Mouse (Mus musculus) neural tube, embryonic 15.5 days (tissue): ENCODE measurements around the gene Rnd3. TPM values are rescaled to one million over a fixed set of nuclear protein-coding genes. Genes with fewer than 3 reads are reported as not detected.

ENCODE experiments used
- ATAC-seq: fragments of 200-750 bp; cut with Nextera tagmentation; 2 replicates; pipeline ENCODE4 v1.8.0; 2017; ENCODE audit warnings: mild to moderate bottlenecking, moderate TSS enrichment, moderate library complexity; ENCODE audit not compliant: low FRiP score
- H3K27ac ChIP-seq: fragments of 300-500 bp; sonication (generic); replicated peaks from 2 replicates; pipeline ENCODE4 v1.5.1; 2015; ENCODE audit warnings: mild to moderate bottlenecking, inconsistent platforms
- H3K27me3 ChIP-seq: fragments of 300-500 bp; sonication (generic); replicated peaks from 2 replicates; pipeline ENCODE4 v1.6.1; 2015; ENCODE audit warnings: inconsistent platforms
- H3K36me3 ChIP-seq: fragments of 300-500 bp; sonication (generic); 2 replicates; pipeline ENCODE4 v1.6.1; 2015; ENCODE audit warnings: inconsistent platforms
- H3K4me1 ChIP-seq: fragments of 300-500 bp; sonication (generic); 2 replicates; pipeline ENCODE4 v1.6.1; 2015; ENCODE audit warnings: inconsistent platforms
- H3K4me2 ChIP-seq: fragments of 300-500 bp; sonication (generic); 2 replicates; pipeline ENCODE4 v1.6.1; 2015; ENCODE audit warnings: inconsistent platforms, mild to moderate bottlenecking, moderate library complexity
- H3K4me3 ChIP-seq: fragments of 300-500 bp; sonication (generic); replicated peaks from 2 replicates; pipeline ENCODE4 v1.5.1; 2015; ENCODE audit warnings: mild to moderate bottlenecking, inconsistent platforms
- H3K9ac ChIP-seq: fragments of 300-500 bp; sonication (generic); replicated peaks from 2 replicates; pipeline ENCODE4 v1.6.1; 2015; ENCODE audit warnings: mild to moderate bottlenecking, inconsistent platforms
- H3K9me3 ChIP-seq: fragments of 300-500 bp; sonication (generic); replicated peaks from 2 replicates; pipeline ENCODE4 v1.6.1; 2016; ENCODE audit warnings: inconsistent platforms
- WGBS: fragments of 180-500 bp; shearing (Covaris S2); methylation state at CpG from one replicate; pipeline ENCODE4 v1.1.7; 2015; ENCODE audit warnings: mixed read lengths; 5-methylcytosine and 5-hydroxymethylcytosine counted together
- polyA plus RNA-seq: library from polyadenylated mRNA; unstranded; fragments of >200 nt; fragmentation: Nextera tagmentation; extraction: Ambion mirVana; gene quantifications from 2 replicates; pipeline ENCODE4 v1.2.1, GENCODE M21; 2015

Gene Rnd3
- polyA plus RNA-seq, 1 experiment from 2014 or later = 84.6 TPM

DNA sequence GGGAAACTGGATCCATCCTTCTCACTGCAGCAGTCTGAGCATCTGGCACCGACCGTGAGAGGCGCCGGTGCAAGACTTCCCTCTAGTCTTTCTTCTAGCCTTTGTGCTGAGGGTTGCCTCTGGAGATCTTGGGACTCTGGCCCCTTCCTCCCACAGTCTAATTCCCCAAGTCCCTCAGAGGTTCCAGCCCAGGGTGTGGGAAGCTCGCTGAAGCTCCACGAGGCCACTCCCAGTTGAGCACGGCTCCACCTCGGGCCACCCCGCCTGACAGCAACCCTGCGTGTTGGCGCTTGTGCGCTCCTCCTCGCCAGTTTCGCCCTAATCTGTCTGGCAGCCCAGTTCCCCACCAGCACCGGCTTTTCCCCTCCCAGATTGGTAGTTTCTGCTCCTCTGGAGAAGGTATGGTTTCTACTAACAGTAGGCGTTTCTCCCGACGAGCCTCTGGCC, 2.0 kb downstream of the Rnd3 start:
- WGBS = under 1% methylated on average over 18 of the region's 18 CpGs
- H3K9ac ChIP-seq = peak overlapping the region; percentile 93

DNA sequence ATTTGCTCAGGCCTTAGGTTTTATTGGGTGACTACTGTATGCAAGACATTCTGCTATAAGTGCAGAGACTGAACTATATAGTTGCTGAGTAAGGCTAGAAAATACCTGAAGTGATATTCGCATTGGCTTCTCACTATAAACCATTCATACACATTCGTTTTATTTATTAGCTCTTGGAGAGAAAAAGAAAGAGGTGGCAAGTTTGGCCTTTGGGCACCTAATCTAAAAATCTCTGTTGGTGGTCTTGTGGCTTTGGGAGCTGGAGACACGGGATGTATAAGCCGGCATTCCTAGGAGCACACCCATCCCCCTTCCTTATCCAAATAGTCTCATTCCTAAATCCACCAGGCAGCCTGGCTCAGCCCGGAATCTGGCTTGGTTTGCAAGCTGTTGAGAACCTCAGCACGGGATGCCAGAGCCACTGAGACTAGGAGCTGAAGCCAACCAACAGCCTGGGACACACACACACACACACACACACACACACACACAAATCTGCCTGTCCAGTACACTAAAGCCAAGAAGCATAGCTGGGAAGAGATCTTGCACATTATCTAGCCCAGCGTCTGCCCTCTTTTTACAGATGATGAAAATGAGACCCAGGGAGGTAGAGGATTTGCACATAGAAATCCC, 3.0 kb downstream of the Rnd3 start:
- 0 out of 2 replicates have a peak, but pooled peaks have one; percentile 13 for ATAC-seq
- Histone ChIP-seq H3K4me1 (peaks cover 38% of the 10 kb centered on the region), H3K4me2 (peak overlapping the region; percentile 72), H3K27me3 (no peaks in the 10 kb centered on the region), H3K36me3 (no peaks in the 10 kb centered on the region), H3K9ac (peak overlapping the region; percentile 93), H3K9me3 (no peaks in the 10 kb centered on the region), H3K4me3 (peak overlapping the region; percentile 83), H3K27ac (peak overlapping the region; percentile 93)
- 6% methylated on average over 7 of the region's 7 CpGs for WGBS

More for the DNA sequence above, 2.0 kb downstream of the Rnd3 start:
- H3K27me3 ChIP-seq = no peaks in the 10 kb centered on the region
- H3K4me1 ChIP-seq = peaks cover 30% of the 10 kb centered on the region
- peak overlapping the region; percentile 72 for H3K4me2 ChIP-seq
- H3K9me3 ChIP-seq = no peaks in the 10 kb centered on the region
- ATAC-seq = peak; percentile 78
- H3K27ac ChIP-seq = peak overlapping the region; percentile 93
- H3K36me3 ChIP-seq = no peaks in the 10 kb centered on the region
- H3K4me3 ChIP-seq = peak overlapping the region; percentile 83

DNA sequence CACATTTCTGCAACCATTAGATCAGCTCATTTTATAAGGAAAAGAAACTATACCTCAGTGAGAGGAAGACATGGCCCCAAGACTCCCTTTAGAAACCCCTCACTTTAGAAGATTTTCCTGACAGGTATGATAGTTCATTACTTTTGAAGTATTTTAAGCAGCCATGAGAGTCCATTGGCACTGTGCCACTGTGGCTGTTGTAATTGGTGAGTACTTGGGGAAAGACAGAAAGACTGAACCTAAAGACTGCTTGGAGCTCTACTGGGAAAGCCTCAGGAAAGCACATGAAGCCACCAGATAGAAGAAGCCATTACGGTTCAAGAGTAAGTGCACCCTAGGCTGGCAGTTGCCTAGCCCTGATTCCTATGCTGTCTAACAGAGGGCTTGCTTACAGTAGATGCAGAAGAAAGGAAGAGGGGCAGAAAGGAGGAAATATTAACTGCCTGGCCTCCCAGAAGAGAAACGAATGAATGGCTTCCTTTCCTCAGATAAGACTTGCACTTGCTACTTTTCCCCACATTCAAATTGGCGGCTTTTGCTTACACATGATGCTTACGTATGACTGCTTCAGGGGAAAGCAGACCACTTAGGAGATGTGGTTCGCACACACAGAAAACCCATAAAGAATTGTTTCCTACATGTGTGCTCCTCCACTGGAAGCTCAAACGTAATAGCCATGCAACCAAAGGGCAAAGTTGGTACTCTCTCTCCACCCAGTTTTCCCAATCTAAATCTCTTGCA, 4.4 kb downstream of the Rnd3 start:
- ATAC-seq = no peak
- Histone ChIP-seq H3K4me3 (peak overlapping the region; percentile 25), H3K4me2 (peak overlapping the region; percentile 72), H3K9me3 (no peaks in the 10 kb centered on the region), H3K36me3 (no peaks in the 10 kb centered on the region), H3K27ac (0 out of 2 replicates have a peak overlapping the region, but pooled peaks have one; percentile 1), H3K27me3 (no peaks in the 10 kb centered on the region), H3K9ac (no peak overlapping the region), H3K4me1 (peaks cover 49% of the 10 kb centered on the region)
- WGBS = 34% methylated on average over 6 of the region's 6 CpGs

DNA sequence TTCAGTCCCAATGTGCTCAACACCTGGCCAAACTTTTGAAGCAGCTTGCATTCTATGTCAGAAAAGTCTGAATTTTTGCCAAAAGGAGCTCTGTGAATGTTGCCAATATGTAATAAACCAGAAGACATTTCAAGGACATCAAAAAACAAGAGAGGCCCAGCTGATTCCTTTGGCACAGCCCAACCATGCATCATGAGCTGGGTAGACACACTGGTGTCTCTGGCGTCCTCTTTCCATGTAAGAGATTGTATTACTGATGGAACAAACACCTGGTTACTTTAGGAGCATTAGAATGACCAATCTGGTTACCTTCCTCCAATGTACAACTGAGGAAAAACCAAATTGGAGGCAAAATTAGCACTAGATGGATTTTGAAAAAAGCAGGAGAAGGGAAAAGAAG, 6.5 kb downstream of the Rnd3 start:
- H3K4me1 ChIP-seq = peaks cover 66% of the 10 kb centered on the region
- H3K4me2 ChIP-seq = peak overlapping the region; percentile 72
- no peak overlapping the region for H3K9ac ChIP-seq
- no peak overlapping the region for H3K4me3 ChIP-seq
- WGBS = 35% methylated on average over 1 of the region's 1 CpGs
- no peaks in the 10 kb centered on the region for H3K36me3 ChIP-seq
- no peaks in the 10 kb centered on the region for H3K9me3 ChIP-seq
- no peak overlapping the region for H3K27ac ChIP-seq
- ATAC-seq = no peak
- no peaks in the 10 kb centered on the region for H3K27me3 ChIP-seq

DNA sequence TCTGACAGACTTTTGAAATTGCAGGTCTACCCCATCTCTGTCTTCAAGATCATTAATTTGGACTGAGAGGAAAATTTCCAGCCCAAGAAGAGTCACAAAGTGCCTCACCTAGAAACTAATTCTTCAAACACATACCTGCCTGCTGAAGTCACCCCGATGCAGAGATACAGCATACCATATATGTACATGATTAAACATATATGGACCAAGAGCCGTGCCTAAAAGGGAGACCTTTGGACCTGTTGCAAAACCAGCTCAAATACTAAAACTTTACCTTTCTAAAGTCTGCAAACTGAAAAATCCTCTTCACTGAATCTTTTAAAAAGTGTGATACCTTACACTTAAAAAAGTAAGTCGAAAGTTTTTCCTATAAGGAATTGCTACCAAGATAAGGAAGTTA, 7.6 kb downstream of the Rnd3 start:
- no peaks in the 10 kb centered on the region for H3K9me3 ChIP-seq
- H3K9ac ChIP-seq = no peak overlapping the region
- no peak overlapping the region for H3K4me3 ChIP-seq
- H3K36me3 ChIP-seq = peaks cover 8% of the 10 kb centered on the region
- 59% methylated on average over 3 of the region's 3 CpGs for WGBS
- ATAC-seq = no peak
- H3K27ac ChIP-seq = no peak overlapping the region
- H3K4me2 ChIP-seq = peak overlapping the region; percentile 72
- H3K4me1 ChIP-seq = peaks cover 68% of the 10 kb centered on the region
- no peaks in the 10 kb centered on the region for H3K27me3 ChIP-seq

DNA sequence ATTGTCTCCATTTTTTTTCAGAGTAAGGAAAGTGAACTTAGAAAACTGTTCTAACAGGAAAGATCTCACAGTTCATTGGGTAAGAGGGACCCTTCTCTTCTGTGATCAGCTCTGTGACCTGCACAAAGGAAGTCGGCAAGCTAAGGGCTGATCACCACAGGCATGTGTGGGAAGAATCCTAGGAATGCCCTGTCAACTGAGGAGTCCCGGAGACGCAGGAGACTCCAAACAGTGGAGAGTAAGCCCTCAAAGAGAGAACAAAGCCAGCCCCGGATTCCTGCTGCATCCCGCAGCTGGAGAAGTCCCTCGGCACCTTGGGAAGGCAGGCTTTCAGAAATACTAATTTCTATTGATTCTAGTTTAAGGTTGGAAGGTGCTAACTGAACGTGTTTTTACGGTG, 8.4 kb downstream of the Rnd3 start:
- H3K27ac ChIP-seq = peak overlapping the region; percentile 54
- H3K27me3 ChIP-seq = no peaks in the 10 kb centered on the region
- peak overlapping the region; percentile 12 for H3K4me3 ChIP-seq
- H3K9me3 ChIP-seq = no peaks in the 10 kb centered on the region
- no peak overlapping the region for H3K9ac ChIP-seq
- H3K36me3 ChIP-seq = peaks cover 15% of the 10 kb centered on the region
- peaks cover 68% of the 10 kb centered on the region for H3K4me1 ChIP-seq
- WGBS = 2% methylated on average over 8 of the region's 8 CpGs
- H3K4me2 ChIP-seq = peak overlapping the region; percentile 72
- no peak; the same call in 1 of the 2 replicates for ATAC-seq

DNA sequence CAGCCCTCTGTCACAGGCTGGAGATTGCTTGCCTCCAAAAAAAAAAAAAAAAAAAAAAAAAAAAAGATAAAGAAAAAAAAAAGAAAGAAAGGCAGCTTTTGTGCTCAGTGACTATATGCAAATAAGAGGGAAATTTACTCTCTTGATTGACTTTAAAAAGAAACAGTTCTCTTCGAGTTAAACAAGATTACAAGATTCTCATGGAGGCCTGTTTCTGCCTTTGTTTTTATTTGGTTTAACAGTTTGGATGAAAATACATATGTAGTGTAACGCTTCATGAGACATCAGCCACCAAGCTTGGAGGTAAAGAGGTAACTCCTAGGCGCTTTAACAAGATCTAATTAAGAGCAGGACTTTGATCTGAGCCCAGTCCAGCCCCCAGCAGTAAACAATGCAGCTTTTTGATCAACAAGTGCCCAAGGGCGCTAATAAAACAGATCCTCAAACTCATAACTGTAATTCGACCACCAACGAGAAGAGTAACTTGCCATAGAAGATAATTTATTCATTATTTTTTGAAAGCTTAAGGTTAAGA, 8.9 kb downstream of the Rnd3 start:
- Histone ChIP-seq H3K27me3 (no peaks in the 10 kb centered on the region), H3K4me2 (peak overlapping the region; percentile 72), H3K36me3 (peaks cover 17% of the 10 kb centered on the region), H3K4me3 (no peak overlapping the region), H3K9me3 (no peaks in the 10 kb centered on the region), H3K9ac (no peak overlapping the region), H3K4me1 (peaks cover 65% of the 10 kb centered on the region), H3K27ac (no peak overlapping the region)
- ATAC-seq = no peak
- WGBS = 11% methylated on average over 6 of the region's 6 CpGs

DNA sequence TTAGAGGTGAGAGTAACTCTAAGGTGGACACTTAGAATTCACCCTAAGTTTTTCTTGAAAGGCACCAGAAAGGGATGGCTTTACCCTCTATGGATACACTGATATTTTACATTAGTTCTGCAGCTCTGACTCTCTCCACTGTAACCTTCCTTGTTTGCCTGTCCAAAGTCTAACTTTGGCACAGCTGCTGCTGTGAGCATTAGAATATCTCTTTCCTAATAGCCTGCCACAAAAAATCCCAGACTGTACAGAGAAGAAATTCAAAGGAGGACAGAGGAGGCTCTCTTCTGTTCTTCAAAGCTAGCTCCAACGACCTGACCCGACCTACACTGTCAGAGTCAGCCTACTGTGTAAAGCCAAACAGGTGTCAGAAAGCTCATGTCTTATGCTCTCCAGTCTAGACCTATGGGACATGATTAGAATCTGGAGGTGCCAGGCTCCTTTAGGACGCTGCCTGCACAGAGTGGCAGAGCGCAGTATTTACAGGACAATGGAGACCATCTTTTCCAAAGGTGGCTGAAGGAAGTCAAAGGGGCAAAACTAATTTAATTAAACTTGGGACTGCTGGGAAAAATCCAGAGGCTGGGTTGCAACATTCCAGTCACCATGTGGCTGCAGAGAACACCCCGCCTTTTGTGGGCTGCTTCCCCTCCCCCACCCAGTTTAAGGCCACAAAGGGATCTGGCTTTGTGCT, 9.5 kb downstream of the Rnd3 start:
- H3K27ac ChIP-seq = no peak overlapping the region
- peak overlapping the region; percentile 17; the same call in 1 of the 2 replicates for H3K4me2 ChIP-seq
- peaks cover 23% of the 10 kb centered on the region for H3K36me3 ChIP-seq
- H3K4me3 ChIP-seq = no peak overlapping the region
- WGBS = 9% methylated on average over 5 of the region's 5 CpGs
- no peak overlapping the region for H3K9ac ChIP-seq
- no peaks in the 10 kb centered on the region for H3K9me3 ChIP-seq
- H3K4me1 ChIP-seq = peaks cover 59% of the 10 kb centered on the region
- no peak; the same call in 1 of the 2 replicates for ATAC-seq
- H3K27me3 ChIP-seq = no peaks in the 10 kb centered on the region

- ATAC-seq = no peak
- 59% methylated on average over 4 of the region's 4 CpGs for WGBS
- H3K4me1 ChIP-seq = peaks cover 45% of the 10 kb centered on the region
- no peak overlapping the region for H3K9ac ChIP-seq
- no peak overlapping the region for H3K4me2 ChIP-seq
- no peaks in the 10 kb centered on the region for H3K9me3 ChIP-seq
- H3K27ac ChIP-seq = no peak overlapping the region
- no peaks in the 10 kb centered on the region for H3K27me3 ChIP-seq
- peaks cover 38% of the 10 kb centered on the region for H3K36me3 ChIP-seq
- no peak overlapping the region for H3K4me3 ChIP-seq
Observed at GRCm38 (mm10) chr2:51137726-51138125, 11.2 kb downstream of the Rnd3 start.

GRCm38 (mm10) chr2:51132181-51132580, 16.7 kb downstream of the Rnd3 start:
- Histone ChIP-seq H3K9ac (no peak overlapping the region), H3K27ac (no peak overlapping the region), H3K9me3 (no peaks in the 10 kb centered on the region), H3K36me3 (peaks cover 52% of the 10 kb centered on the region), H3K4me2 (no peak overlapping the region), H3K4me3 (no peak overlapping the region), H3K27me3 (no peaks in the 10 kb centered on the region), H3K4me1 (0 out of 2 replicates have a peak, but pooled peaks cover 1% of the 10 kb centered on the region)
- ATAC-seq = no peak
- WGBS = 57% methylated on average over 20 of the region's 20 CpGs

DNA sequence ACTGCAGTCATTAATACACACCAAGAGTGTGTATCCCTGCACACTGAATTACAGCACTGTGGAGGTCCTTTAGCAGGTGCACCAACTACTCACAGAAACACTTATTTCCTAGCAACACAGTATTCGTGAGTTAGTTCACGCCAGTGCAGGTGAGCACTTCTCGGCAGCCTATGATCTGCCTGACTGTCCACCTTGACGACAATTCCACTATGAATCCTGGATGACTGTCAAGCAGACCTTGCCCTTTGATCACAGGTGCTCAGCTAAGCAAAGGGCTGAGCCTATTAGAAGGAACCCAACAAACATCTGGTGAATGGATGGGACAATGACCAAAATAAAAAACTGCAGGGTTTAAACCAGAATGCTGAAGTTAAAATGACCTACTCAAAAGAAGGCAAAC, 20.8 kb downstream of the Rnd3 start:
- no peaks in the 10 kb centered on the region for H3K9me3 ChIP-seq
- H3K27ac ChIP-seq = no peak overlapping the region
- ATAC-seq = no peak
- no peak overlapping the region for H3K4me2 ChIP-seq
- no peaks in the 10 kb centered on the region for H3K4me1 ChIP-seq
- 86% methylated on average over 4 of the region's 4 CpGs for WGBS
- H3K27me3 ChIP-seq = no peaks in the 10 kb centered on the region
- no peak overlapping the region for H3K4me3 ChIP-seq
- peaks cover 21% of the 10 kb centered on the region for H3K36me3 ChIP-seq
- H3K9ac ChIP-seq = no peak overlapping the region
